Mouse (Mus musculus) erythroid progenitor cell, adult 5-6 weeks (primary cell): ENCODE measurements around the gene Pde4b. TPM values are rescaled to one million over a fixed set of nuclear protein-coding genes. Genes with fewer than 3 reads are reported as not detected.

Source experiments
- ATAC-seq: replicated peaks from 2 replicates; pipeline ENCODE4 v1.8.0; 2016; ENCODE audit warnings: moderate number of reproducible peaks, mild to moderate bottlenecking, moderate TSS enrichment, inconsistent platforms; ENCODE audit not compliant: poor library complexity, low FRiP score, severe bottlenecking
- total RNA-seq, 2 experiments: library from RNA; stranded (forward) in 1 of 2; stranded (reverse) in 1 of 2; fragments of 150-400 nt in 1 of 2; fragments of 186-747, 209-891 nt in 1 of 2; gene quantifications; 2 replicates each; pipeline versions ENCODE4 v1.2.3 to v1.2.4; 2015 to 2017; ENCODE audit warnings: low replicate concordance in 2 of 2

The Pde4b gene
- total RNA-seq, 2 experiments from 2014 or later, result 5.4 to 14.7 TPM

DNA sequence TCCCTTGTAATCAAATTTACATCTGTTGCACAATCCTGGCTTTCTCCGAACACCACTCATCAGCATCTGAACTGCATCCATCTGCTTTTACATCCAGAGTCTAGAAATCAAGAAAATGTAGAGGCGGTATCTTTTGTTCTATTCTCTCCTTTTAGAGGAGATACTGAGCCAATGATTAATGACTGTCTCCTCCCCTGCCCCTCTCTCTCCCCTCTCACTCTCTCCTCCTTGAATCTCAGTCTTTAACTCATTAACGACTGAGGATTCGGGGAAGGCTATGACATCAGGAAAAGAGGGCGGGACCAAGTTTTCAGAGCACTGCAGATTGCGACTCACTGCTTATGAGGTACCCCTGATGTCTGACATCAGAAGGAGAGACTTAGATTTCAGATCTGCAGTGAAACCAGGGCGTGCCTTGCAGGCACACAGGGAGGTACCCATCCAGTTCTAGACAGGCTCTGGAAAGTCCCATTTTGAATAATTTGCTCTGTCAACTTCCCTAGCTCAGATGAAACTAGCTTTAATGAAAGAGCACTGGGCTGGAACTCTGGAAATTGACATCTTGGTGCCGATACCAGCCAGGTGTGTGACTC, 433.4 kb downstream of the Pde4b start:
- no peak for ATAC-seq

- no peak for ATAC-seq
These were observed 434.1 kb downstream of the Pde4b start for GRCm38 (mm10) chr4:102521434-102521833.

DNA sequence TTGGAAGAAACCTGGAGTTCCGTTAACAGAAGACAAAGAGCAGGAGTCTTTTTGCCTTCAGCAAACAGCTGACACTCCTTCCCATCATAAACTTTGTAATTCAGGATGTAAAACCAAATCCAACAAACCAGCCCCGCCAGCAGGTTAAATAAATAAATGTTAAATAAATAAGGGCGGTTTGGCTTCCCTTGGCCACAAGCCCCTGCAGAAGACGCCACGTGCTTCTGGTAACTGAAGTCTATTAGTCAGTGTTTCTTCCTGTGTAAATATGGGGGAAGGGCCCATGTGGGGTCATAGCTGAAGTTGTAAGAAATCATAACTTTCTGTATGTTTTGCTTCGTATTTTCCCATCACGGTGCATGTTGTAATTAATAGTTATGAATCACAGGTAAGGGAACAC, 440.0 kb downstream of the Pde4b start:
- ATAC-seq, result no peak

GRCm38 (mm10) chr4:102530797-102531196, 443.5 kb downstream of the Pde4b start:
- no peak for ATAC-seq

- ATAC-seq, result no peak
These were observed 444.4 kb downstream of the Pde4b start for GRCm38 (mm10) chr4:102531729-102532128.

GRCm38 (mm10) chr4:102533183-102534048, 446.1 kb downstream of the Pde4b start:
- no peak for ATAC-seq

- ATAC-seq, result no peak
These were observed 446.8 kb downstream of the Pde4b start for GRCm38 (mm10) chr4:102534049-102534730.

DNA sequence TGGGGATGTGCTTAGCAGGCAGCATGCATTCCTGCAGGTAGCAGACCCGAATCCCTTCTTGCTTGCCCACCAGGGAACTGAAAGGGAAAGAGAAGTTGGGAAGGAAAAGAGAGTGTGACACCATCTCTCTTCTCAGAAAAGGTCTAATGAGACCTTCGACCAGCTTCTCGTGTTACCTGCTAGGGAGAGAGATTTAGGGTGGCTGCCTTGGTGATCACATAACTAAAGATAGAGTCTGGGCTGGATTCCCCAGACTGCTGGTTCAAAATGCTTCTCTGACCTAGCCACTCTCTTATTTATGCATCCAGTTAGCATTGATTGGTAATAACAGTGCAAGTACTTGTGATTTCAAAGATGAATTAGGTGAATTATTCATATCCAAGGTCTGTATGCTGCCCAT, 448.5 kb downstream of the Pde4b start:
- no peak for ATAC-seq

- no peak for ATAC-seq
These were observed 450.9 kb downstream of the Pde4b start for GRCm38 (mm10) chr4:102538266-102538665.

- no peak for ATAC-seq
These were observed 451.4 kb downstream of the Pde4b start for GRCm38 (mm10) chr4:102538793-102539192.

DNA sequence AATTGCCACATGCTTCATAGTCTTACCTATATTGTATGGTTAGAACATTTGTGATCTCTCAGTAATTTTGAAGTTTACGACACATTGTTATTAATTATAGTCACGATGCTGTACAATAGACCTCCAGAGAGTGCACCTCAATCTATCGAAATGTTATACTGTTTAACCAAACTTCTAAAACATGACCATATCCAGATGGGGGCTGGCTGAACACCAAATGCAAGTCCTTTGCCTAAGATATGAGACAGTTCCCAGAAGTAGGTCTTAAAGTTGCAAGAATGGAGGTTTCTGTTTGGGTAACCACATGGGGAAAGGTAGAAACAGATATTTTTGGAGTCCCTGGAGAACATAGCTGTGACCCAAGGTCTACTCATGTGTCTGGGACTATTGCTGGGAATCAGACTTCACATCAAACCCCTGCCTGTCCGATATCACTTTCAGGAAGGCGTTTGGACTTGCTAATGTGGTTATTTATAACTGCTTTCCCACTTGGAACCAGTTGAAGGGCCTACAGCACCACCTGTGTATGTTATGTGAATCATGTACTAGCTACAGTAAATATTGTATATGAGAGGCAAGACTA, 452.3 kb downstream of the Pde4b start:
- no peak for ATAC-seq

- no peak for ATAC-seq
These were observed 455.6 kb downstream of the Pde4b start for GRCm38 (mm10) chr4:102542976-102543375.

DNA sequence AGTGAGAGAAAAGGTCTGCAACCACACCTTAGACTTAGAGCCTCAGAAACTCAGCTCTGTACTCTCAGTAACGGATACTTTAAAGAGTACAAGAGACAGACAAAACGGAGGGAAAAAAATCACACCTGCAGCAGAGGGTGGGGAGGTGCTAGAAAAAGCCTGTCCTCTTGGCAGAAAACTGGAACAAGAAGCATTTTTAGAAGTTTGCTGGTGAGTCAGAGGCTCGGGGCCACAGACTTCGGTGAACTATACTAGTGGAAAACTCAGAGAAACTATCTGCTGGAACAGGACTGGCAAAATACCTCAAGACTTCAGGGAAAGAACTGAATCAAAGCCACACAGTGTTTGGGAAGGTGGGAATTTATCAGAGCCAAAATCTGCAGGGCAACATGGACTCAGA, 457.9 kb downstream of the Pde4b start:
- ATAC-seq, result no peak

DNA sequence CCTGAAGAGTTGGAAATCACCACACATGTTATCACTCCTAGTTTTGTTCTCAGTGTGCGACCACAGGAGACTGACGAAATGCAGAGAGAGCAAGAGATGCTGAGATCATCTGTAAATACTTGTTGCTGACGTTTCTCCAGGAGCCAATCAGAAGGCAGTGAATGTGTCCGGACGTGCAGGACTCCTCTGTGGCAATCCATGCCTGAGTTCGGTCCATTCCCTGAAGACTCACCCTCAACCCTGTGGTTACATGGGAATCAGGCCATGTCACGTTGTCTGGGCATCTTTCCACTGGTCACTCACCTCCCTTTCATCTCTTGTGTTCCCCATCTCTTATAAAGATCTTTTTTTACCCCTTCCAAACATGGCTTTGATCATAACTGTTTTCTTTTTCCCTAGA, 468.2 kb downstream of the Pde4b start:
- no peak for ATAC-seq

GRCm38 (mm10) chr4:102557006-102557405, 469.7 kb downstream of the Pde4b start:
- no peak for ATAC-seq

GRCm38 (mm10) chr4:102557508-102558220, 470.3 kb downstream of the Pde4b start:
- ATAC-seq, result no peak

GRCm38 (mm10) chr4:102558328-102558727, 471.0 kb downstream of the Pde4b start:
- no peak for ATAC-seq

DNA sequence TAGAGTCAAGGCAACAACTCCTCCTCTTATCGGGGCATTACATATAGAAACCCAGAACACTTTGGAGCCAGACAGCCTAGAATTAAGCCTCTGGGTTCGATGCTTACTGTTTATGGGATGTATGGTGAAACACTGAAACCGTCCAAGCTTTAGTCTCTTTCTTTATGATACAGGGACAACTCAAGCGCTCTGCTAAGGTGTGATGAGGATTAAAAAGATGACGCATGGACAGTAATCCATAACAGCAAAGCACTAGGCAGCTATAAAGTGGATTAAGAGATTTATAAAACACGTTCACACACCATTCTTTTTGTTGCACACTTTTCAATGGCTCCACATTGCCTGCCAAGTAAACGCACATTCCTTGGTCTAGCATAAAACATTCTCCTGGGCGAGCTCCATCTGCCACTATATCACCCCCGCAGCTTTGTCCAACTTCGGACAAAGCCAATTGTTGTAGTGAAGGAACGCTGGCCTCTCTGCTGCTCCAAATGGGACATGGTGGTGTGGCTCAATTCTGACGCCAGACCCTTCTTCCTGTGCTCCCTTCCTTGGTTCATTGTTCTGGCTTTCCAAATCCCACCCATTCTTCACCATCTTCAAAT, 473.4 kb downstream of the Pde4b start:
- no peak for ATAC-seq

DNA sequence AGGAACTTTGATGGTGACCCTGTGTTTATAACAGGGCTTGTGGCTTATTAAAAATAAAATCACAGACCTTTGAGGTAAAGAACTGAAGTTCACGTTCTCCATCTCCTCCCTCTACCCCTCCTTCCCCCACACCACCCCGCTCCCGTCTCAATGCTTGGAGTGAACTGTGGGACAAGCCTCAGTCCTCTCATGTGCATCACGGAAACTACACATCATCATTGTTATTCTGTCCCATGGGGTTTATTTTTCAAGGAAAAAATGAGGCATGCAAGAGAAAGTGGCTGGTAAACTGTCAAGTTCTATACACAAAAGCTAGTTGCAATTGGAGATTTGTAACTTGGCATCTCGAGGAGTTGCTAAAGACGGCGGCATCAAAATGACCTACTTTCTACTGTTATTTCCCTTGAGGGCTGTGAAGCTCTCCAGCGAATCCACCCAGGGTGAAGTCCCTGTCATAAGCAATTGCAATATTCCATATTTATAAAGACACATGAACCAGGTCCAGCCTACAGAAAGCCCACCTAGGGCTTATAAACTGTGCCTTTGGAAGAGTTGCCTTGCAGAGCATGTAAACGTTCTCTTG, 476.0 kb downstream of the Pde4b start:
- ATAC-seq, result no peak
